Mouse (Mus musculus) thymus, postnatal 10 days (tissue): ENCODE measurements around the gene Hipk3.
A peak's percentile ranks its signal among the peaks of the same experiment; 100 is the strongest.

Source experiments
- DNase-seq, 2 experiments: peaks; one replicate each; pipeline ENCODE4 v3.0.0; 2021; ENCODE audit warnings: low spot score in 2 of 2

Gene Hipk3

GRCm38 (mm10) chr2:104413011-104413410 is 81.2 kb downstream of the Hipk3 start:
- DNase-seq: no peak

GRCm38 (mm10) chr2:104412496-104412895 is 81.8 kb downstream of the Hipk3 start:
- DNase-seq: no peak

DNA sequence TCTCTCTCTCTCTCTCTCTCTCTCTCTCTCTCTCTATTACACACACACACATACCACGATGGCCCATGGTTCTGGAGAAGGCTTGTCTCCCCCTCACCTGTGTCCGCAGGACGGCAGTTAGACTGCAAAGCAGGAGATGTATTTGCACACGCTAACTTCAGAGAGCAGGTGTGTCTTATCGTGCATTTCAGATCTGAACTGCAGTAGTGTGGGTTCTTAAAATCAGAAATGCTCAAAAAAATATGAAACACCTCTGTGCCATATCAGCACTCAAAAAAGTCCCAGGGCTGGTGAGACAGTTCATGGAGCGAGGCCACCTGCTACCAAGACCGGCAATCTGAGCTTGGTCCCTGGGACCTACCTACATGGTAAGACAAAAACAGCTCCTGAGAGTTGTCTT is 82.4 kb downstream of the Hipk3 start:
- peak in 1 of 2 experiments; percentile 53 for DNase-seq

- DNase-seq: no peak
Measured at GRCm38 (mm10) chr2:104410963-104411545, 83.2 kb downstream of the Hipk3 start, which contains the start of gene D430041D05Rik. Gene D430041D05Rik, minus strand, starts transcription at chr2:104411013.

- DNase-seq: peak; percentile 49 to 62
Measured at GRCm38 (mm10) chr2:104409851-104410821, 84.1 kb downstream of the Hipk3 start.

GRCm38 (mm10) chr2:104408351-104408750 is 85.9 kb downstream of the Hipk3 start:
- DNase-seq: no peak

- no peak for DNase-seq
Measured at GRCm38 (mm10) chr2:104407913-104408312, 86.3 kb downstream of the Hipk3 start.

GRCm38 (mm10) chr2:104404036-104404435 is 90.2 kb downstream of the Hipk3 start:
- no peak for DNase-seq

DNA sequence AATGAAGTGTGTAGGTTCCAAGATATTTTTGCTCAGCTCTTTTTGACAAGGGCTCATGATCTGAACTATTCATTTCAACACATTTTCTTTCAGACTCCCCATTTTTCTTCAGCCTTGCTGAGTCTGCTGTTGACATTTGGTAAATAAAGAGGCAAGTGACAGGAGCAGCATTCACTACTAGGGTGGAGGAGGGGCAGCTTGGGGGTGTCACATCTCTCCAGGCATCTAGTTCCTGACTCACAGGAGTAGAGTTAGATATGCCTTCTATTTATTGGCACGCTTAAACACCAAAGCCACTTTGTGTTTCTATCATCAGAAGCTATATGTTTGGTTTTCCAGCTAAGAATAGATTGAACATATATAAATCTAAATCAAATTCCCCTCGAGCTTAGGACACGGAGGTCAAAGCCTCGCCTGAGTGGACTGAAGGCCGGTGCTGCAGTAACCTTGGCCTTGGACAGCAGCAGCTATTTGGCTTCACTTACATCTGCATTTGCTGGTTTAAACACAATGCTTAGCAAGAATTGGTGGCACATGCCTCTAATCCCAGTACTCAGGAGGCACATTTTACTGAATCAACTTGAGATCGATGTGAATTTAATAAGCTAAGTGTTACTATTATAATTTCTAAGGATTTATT is 95.5 kb downstream of the Hipk3 start:
- no peak for DNase-seq

DNA sequence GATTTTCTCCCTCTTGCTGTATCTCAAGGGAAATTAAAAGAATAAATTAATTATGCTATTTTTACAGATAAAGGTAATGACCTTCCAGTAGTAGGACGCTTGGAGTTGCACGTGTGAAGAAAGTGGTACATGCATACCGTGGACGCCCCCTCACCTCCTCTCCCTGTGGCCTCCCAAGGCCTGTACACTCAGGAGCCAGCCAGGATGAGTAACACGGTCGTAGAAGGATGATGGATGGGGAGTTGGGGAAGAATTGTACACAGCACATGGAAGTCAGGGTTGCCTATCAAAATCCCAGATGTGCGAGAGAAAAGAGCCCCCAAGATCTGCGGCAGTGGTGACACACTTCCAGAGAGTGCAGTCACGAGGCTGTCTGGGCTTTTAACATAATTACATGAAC is 98.3 kb downstream of the Hipk3 start:
- no peak for DNase-seq

- no peak for DNase-seq
Measured at GRCm38 (mm10) chr2:104394769-104395168, 99.5 kb downstream of the Hipk3 start.

DNA sequence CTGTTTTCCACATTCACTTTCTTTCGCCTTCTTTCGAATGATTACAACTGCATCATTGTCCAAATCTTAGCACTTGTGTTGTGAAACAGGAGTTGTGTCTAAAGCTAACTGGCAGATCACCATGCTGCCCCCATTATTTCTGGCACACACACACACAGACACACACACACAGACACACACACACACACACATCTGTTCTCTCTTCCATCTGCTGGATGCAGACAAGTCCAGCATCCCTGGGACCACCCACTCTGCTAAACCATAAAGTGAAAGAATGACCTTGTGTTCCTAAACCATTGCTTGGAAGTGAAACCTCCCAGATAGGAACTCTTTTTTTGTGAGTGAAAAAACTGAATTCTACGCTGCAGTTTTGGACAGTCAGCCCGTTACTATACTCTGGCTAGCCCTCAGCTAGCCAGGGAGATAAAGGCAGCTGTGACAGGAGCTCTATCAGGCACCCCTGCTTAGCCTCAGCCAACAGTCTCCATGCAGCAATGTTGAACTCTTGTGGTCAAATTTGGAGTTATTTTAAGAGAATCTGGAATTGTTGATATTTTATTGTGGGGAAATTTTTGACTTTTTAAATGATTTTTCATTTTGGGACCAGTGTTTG is 101.4 kb downstream of the Hipk3 start:
- no peak for DNase-seq

- DNase-seq: no peak
Measured at GRCm38 (mm10) chr2:104389231-104389630, 105.0 kb downstream of the Hipk3 start.

GRCm38 (mm10) chr2:104385941-104386340 is 108.3 kb downstream of the Hipk3 start:
- DNase-seq: peak; percentile 17 to 34

DNA sequence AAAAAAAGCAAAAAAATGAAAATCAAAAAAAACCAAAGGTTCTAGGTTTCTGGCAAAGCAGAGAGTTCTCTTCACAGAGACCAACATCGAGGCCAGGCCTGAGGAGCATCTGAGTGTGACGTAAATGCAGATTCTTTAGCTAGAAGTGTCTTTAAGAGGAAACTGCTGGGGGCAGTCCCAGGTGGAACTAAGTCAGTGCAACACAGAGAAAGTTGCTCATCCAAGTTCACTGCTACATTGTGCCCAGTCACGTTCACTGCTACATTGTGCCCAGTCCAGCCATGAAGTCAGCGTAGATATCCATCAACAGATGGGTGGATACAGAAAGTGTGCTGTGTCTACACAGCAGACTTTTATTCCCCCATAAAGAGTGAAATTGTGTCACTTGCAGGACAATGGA is 110.7 kb downstream of the Hipk3 start:
- no peak for DNase-seq

GRCm38 (mm10) chr2:104382813-104383212 is 111.4 kb downstream of the Hipk3 start:
- no peak for DNase-seq

DNA sequence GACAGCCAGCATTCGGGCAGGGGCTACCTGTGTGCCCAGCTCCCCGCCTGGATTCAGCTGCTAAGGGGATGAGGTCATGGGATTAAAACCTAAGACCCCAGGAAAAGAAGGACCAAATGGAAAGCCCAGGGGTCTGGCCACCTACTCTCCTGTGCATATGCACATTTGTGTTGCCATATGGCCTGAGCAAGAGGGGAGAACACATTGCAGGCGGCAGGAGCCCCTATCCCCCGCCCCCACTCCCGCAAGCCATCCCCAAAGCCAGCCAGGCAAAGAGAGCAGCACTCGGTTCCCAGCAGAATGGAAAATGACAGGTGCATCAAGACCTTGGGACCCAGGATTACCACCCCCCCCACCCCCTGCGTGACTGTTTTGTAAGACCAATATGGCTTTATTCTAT is 114.9 kb downstream of the Hipk3 start:
- DNase-seq: no peak

DNA sequence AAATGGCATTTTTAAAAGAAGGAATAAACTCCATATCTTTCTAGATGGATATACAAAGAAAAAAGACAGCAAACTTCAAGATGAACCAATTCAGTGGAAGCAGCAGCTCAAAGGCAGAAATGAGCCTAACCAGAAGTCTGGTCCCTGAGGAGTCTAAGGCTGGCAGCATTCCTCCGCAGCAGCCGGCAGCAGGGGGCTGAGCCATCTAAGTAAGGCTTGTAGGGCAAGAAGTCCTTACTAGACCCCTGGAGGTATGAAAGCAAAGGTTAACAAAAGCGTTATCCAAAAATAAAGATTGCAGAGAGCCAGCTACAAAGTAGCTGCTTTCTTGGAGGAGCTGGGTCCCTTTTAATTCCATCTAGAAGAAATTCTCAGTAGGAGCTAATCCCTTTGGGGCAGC is 115.5 kb downstream of the Hipk3 start:
- no peak for DNase-seq

- no peak for DNase-seq
Measured at GRCm38 (mm10) chr2:104377990-104378389, 116.3 kb downstream of the Hipk3 start.
